Mouse (Mus musculus) testis, adult 2 months (tissue): ENCODE data around the gene Atp6v0e. TPM values are rescaled to one million over a fixed set of nuclear protein-coding genes. Genes with fewer than 3 reads are reported as not detected.

Source experiments
- H3K27ac ChIP-seq: fragments of 200-500 bp; 2 replicates; pipeline ENCODE4 v1.5.1; 2012; ENCODE audit warnings: low read depth, low read length; ENCODE audit not compliant: control insufficient read depth, insufficient read depth
- H3K27me3 ChIP-seq: fragments of 200-500 bp; 2 replicates; pipeline ENCODE4 v1.6.1; 2012; ENCODE audit warnings: mild to moderate bottlenecking, low read length, moderate library complexity; ENCODE audit not compliant: control insufficient read depth, insufficient read depth
- H3K36me3 ChIP-seq: fragments of 200-500 bp; 2 replicates; pipeline ENCODE4 v1.6.1; 2012; ENCODE audit warnings: mild to moderate bottlenecking, low read length; ENCODE audit not compliant: control insufficient read depth, insufficient read depth
- H3K4me1 ChIP-seq: fragments of 200-500 bp; 2 replicates; pipeline ENCODE4 v1.6.1; 2012; ENCODE audit warnings: low read length; ENCODE audit not compliant: control insufficient read depth, insufficient read depth
- H3K4me3 ChIP-seq: fragments of 200-500 bp; 2 replicates; pipeline ENCODE4 v1.5.1; 2012; ENCODE audit warnings: low read depth, mild to moderate bottlenecking, low read length, moderate library complexity, mixed read lengths; ENCODE audit not compliant: control insufficient read depth
- CTCF ChIP-seq: fragments of 200-500 bp; IDR thresholded peaks from 2 replicates; pipeline ENCODE4 v1.5.1; 2012; ENCODE audit warnings: low read depth, mild to moderate bottlenecking, inconsistent platforms, low read length, moderate library complexity; ENCODE audit not compliant: control insufficient read depth, insufficient read depth, insufficient replicate concordance
- POLR2A ChIP-seq: fragments of 200-500 bp; IDR thresholded peaks from 2 replicates; pipeline ENCODE4 v1.6.1; 2012; ENCODE audit warnings: low read depth, mild to moderate bottlenecking, inconsistent platforms, low read length, moderate library complexity; ENCODE audit not compliant: control insufficient read depth
- polyA plus RNA-seq: library from polyadenylated mRNA; depleted of rRNA; stranded (reverse); fragments of >200 nt; gene quantifications from 2 replicates; pipeline ENCODE4 v1.2.3, GENCODE M21; 2012

Gene Atp6v0e
- polyA plus RNA-seq, 1 experiment = 101 TPM

- Histone ChIP-seq H3K4me3 (no peak overlapping the region), H3K27ac (no peak overlapping the region), H3K27me3 (no peaks in the 10 kb centered on the region), H3K4me1 (peaks cover 5% of the 10 kb centered on the region), H3K36me3 (no peaks in the 10 kb centered on the region; the same call in 1 of the 2 replicates)
- TF ChIP-seq CTCF (no peak), POLR2A (no peak)
Observed at GRCm38 (mm10) chr17:26639791-26640190, 23.2 kb upstream of the Atp6v0e start.

GRCm38 (mm10) chr17:26640286-26640740 lies 22.7 kb upstream of the Atp6v0e start:
- TF ChIP-seq POLR2A (no peak), CTCF (no peak)
- H3K27ac ChIP-seq = no peak overlapping the region
- no peak overlapping the region for H3K4me3 ChIP-seq
- no peaks in the 10 kb centered on the region for H3K27me3 ChIP-seq
- H3K4me1 ChIP-seq = peaks cover 5% of the 10 kb centered on the region
- no peaks in the 10 kb centered on the region; the same call in 1 of the 2 replicates for H3K36me3 ChIP-seq

- Histone ChIP-seq H3K4me1 (peaks cover 3% of the 10 kb centered on the region), H3K27me3 (no peaks in the 10 kb centered on the region), H3K36me3 (no peaks in the 10 kb centered on the region; the same call in 1 of the 2 replicates), H3K27ac (no peak overlapping the region), H3K4me3 (no peak overlapping the region)
- no peak for TF ChIP-seq CTCF
- TF ChIP-seq POLR2A = no peak
Observed at GRCm38 (mm10) chr17:26643456-26643855, 19.6 kb upstream of the Atp6v0e start.

- Histone ChIP-seq H3K27ac (no peak overlapping the region), H3K4me3 (no peak overlapping the region), H3K36me3 (no peaks in the 10 kb centered on the region; the same call in 1 of the 2 replicates), H3K27me3 (no peaks in the 10 kb centered on the region), H3K4me1 (peaks cover 3% of the 10 kb centered on the region)
- TF ChIP-seq POLR2A = no peak
- no peak for TF ChIP-seq CTCF
Observed at GRCm38 (mm10) chr17:26643993-26644392, 19.0 kb upstream of the Atp6v0e start.

- Histone ChIP-seq H3K4me3 (no peak overlapping the region), H3K27ac (no peak overlapping the region), H3K4me1 (peaks cover 3% of the 10 kb centered on the region), H3K27me3 (no peaks in the 10 kb centered on the region), H3K36me3 (no peaks in the 10 kb centered on the region; the same call in 1 of the 2 replicates)
- TF ChIP-seq POLR2A (no peak), CTCF (no peak)
Observed at GRCm38 (mm10) chr17:26644509-26645410, 18.3 kb upstream of the Atp6v0e start.

- no peaks in the 10 kb centered on the region; the same call in 1 of the 2 replicates for H3K36me3 ChIP-seq
- peaks cover 3% of the 10 kb centered on the region for H3K4me1 ChIP-seq
- no peaks in the 10 kb centered on the region for H3K27me3 ChIP-seq
- TF ChIP-seq CTCF (no peak), POLR2A (no peak)
- H3K27ac ChIP-seq = no peak overlapping the region
- H3K4me3 ChIP-seq = no peak overlapping the region
Observed at GRCm38 (mm10) chr17:26645411-26645854, 17.6 kb upstream of the Atp6v0e start.

GRCm38 (mm10) chr17:26647283-26647682 lies 15.7 kb upstream of the Atp6v0e start:
- H3K27me3 ChIP-seq = no peaks in the 10 kb centered on the region
- no peak overlapping the region; the same call in 1 of the 2 replicates for H3K27ac ChIP-seq
- H3K36me3 ChIP-seq = no peaks in the 10 kb centered on the region
- H3K4me3 ChIP-seq = no peak overlapping the region
- H3K4me1 ChIP-seq = peaks cover 3% of the 10 kb centered on the region
- no peak for TF ChIP-seq POLR2A
- no peak for TF ChIP-seq CTCF

GRCm38 (mm10) chr17:26649565-26649964 lies 13.5 kb upstream of the Atp6v0e start:
- Histone ChIP-seq H3K27ac (no peak overlapping the region), H3K27me3 (no peaks in the 10 kb centered on the region), H3K36me3 (no peaks in the 10 kb centered on the region), H3K4me1 (no peaks in the 10 kb centered on the region; the same call in 1 of the 2 replicates), H3K4me3 (no peak overlapping the region)
- TF ChIP-seq CTCF (no peak), POLR2A (no peak)
